Mouse (Mus musculus) natural killer cell, adult 2 months (primary cell): ENCODE data around the gene Zbtb32.

Experiments
- DNase-seq, 2 experiments: peaks; one replicate each; pipeline ENCODE4 v3.0.0; 2022; ENCODE audit warnings: low spot score in 2 of 2

The Zbtb32 gene

GRCm38 (mm10) chr7:30598786-30599185 lies at the start of gene Zbtb32:
TSS of gene Zbtb32 (minus strand) at chr7:30598909.
- DNase-seq, result no peak

- no peak for DNase-seq
Observed at GRCm38 (mm10) chr7:30639083-30639482, 40.4 kb upstream of the Zbtb32 start.

GRCm38 (mm10) chr7:30636395-30636794 lies 37.7 kb upstream of the Zbtb32 start:
- DNase-seq, result no peak

GRCm38 (mm10) chr7:30635752-30636151 lies 37.0 kb upstream of the Zbtb32 start, which contains the start of gene Etv2:
TSS of gene Etv2 (minus strand) at chr7:30635852.
- no peak for DNase-seq

GRCm38 (mm10) chr7:30634621-30635020 lies 35.9 kb upstream of the Zbtb32 start:
- DNase-seq, result peak; percentile 40 to 69

- DNase-seq, result no peak
Observed at GRCm38 (mm10) chr7:30633762-30634412, 35.2 kb upstream of the Zbtb32 start.

- DNase-seq, result no peak
Observed at GRCm38 (mm10) chr7:30629013-30629412, 30.3 kb upstream of the Zbtb32 start.

GRCm38 (mm10) chr7:30626647-30627046 lies 27.9 kb upstream of the Zbtb32 start:
- no peak for DNase-seq

GRCm38 (mm10) chr7:30625530-30626384 lies 27.0 kb upstream of the Zbtb32 start, which contains the start of gene Cox6b1:
TSS of gene Cox6b1 (minus strand) at chr7:30626151.
- peak; percentile 79 to 85 for DNase-seq

GRCm38 (mm10) chr7:30619202-30619601 lies 20.5 kb upstream of the Zbtb32 start:
- peak in 1 of 2 experiments; percentile 41 for DNase-seq

GRCm38 (mm10) chr7:30618658-30619057 lies 19.9 kb upstream of the Zbtb32 start:
- DNase-seq, result no peak

GRCm38 (mm10) chr7:30615049-30615760 lies 16.5 kb upstream of the Zbtb32 start:
- DNase-seq, result no peak

- DNase-seq, result peak in 1 of 2 experiments; percentile 13
Observed at GRCm38 (mm10) chr7:30614454-30614853, 15.7 kb upstream of the Zbtb32 start.

GRCm38 (mm10) chr7:30613529-30614112 lies 14.9 kb upstream of the Zbtb32 start:
- peak; percentile 39 to 56 for DNase-seq

- DNase-seq, result no peak
Observed at GRCm38 (mm10) chr7:30612654-30613402, 14.1 kb upstream of the Zbtb32 start, which contains the start of gene Upk1a. TSS of gene Upk1a (minus strand) at chr7:30612847.

- no peak for DNase-seq
Observed at GRCm38 (mm10) chr7:30610043-30610442, 11.3 kb upstream of the Zbtb32 start.

GRCm38 (mm10) chr7:30608476-30608875 lies 9.8 kb upstream of the Zbtb32 start:
- no peak for DNase-seq

- peak; percentile 52 to 69 for DNase-seq
Observed at GRCm38 (mm10) chr7:30607706-30608309, 9.1 kb upstream of the Zbtb32 start.

- no peak for DNase-seq
Observed at GRCm38 (mm10) chr7:30604944-30605343, 6.2 kb upstream of the Zbtb32 start.

- no peak for DNase-seq
Observed at GRCm38 (mm10) chr7:30604424-30604823, 5.7 kb upstream of the Zbtb32 start.

- no peak for DNase-seq
Observed at GRCm38 (mm10) chr7:30602583-30602982, 3.9 kb upstream of the Zbtb32 start.
